9 mouse cellular contexts compared by ENCODE assay signal in the genomic region with DNA sequence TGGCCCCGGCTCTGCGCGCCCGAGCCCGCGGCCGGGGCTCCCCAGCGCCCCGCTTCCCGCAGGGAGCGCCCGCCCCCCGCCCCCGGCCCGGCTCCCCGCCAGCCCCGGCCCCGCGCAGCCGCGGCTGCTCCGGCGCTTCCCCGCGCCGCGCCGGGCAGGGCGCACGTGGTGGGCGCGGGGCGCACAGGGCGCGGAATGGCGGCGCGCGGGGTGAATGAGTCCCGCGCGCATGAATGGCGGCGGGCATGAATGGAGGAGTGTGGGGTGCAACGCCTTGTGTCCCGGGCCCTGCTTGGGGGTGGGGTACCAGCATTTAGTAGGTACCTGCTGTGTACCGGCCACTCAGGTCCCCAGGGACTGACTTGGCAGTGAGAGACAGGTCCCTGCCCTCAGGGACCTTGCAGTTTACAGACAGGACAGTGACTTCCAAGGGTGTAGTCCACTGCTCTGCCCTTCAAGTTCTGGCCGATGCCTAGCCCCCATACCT. TPM values are rescaled to one million over a fixed set of nuclear protein-coding genes. Genes with fewer than 3 reads are reported as not detected.
DNase-seq lines count a peak whose midpoint lies in the region; ATAC-seq lines count a peak whose summit lies in the region.
"Had no signal": no experiment of that assay in that cellular context is flagged by ENCODE, and none has a peak within 500 bp of the region (broad histone marks: within the 10 kb centered on the region; RNA-seq: fewer than 3 reads in every experiment).

Gene Begain, minus strand, starts transcription at position 51 of the 487 bp plus-strand sequence.

- 2% methylated on average over 16 of the region's 48 CpGs for WGBS in hindbrain, embryonic 16.5 days

- peak; percentile 37 for DNase-seq in right cerebral cortex, postnatal 4 days
- no peak for DNase-seq in right cerebral cortex, postnatal 25 days
- no peak for DNase-seq in gastrocnemius, adult 8-10 months (ENCODE audit: low spot score in 2 of 2)
- DNase-seq in gastrocnemius, postnatal 10 days, result no peak

- peaks cover 18% of the 10 kb centered on the region for H3K27me3 ChIP-seq in erythroblast, embryonic 14.5 days (ENCODE audit: control insufficient read depth)
- H3K27me3 ChIP-seq in hindbrain, embryonic 16.5 days (replicated peaks; ENCODE audit: control insufficient read depth, insufficient read depth, low read length), result no peaks in the 10 kb centered on the region; the same call in 1 of the 2 replicates

- peak within 1 kb of the TSS; percentile 95 for H3K4me2 ChIP-seq in hindbrain, embryonic 16.5 days (ENCODE audit: low read length)

- no peak for ATAC-seq in erythroblast, adult 5-6 weeks (replicated peaks; ENCODE audit: low FRiP score, poor library complexity, severe bottlenecking)
- peak; percentile 76; the same call in 1 of the 2 replicates for ATAC-seq in hindbrain, embryonic 16.5 days
- ATAC-seq in megakaryocyte progenitor cell, adult 5-6 weeks (replicated peaks; ENCODE audit: poor library complexity), result 0 out of 2 replicates have a peak, but pooled peaks have one; percentile 7

- H3K4me1 ChIP-seq in erythroblast, embryonic 14.5 days (ENCODE audit: control insufficient read depth), result 0 out of 2 replicates have a peak, but pooled peaks cover 2% of the 10 kb centered on the region
- H3K4me1 ChIP-seq in hindbrain, embryonic 16.5 days (ENCODE audit: control insufficient read depth, insufficient read depth, low read depth, low read length), result peaks cover 14% of the 10 kb centered on the region

- peak within 1 kb of the TSS; percentile 29 for H3K4me3 ChIP-seq in erythroblast, embryonic 14.5 days (replicated peaks)
- peak within 1 kb of the TSS; percentile 65 for H3K4me3 ChIP-seq in hindbrain, embryonic 16.5 days (ENCODE audit: low read length)

- peak within 1 kb of the TSS; percentile 87 for H3K9ac ChIP-seq in hindbrain, embryonic 16.5 days (ENCODE audit: low read depth, low read length)

- H3K9me3 ChIP-seq in erythroblast, embryonic 14.5 days (ENCODE audit: control insufficient read depth, low read length), result no peaks in the 10 kb centered on the region
- no peaks in the 10 kb centered on the region for H3K9me3 ChIP-seq in hindbrain, embryonic 16.5 days (ENCODE audit: control insufficient read depth, low read length)

- H3K27ac ChIP-seq in hindbrain, embryonic 16.5 days (ENCODE audit: low read depth, low read length), result peak within 1 kb of the TSS; percentile 69

- H3K36me3 ChIP-seq in erythroblast, embryonic 14.5 days (ENCODE audit: control insufficient read depth), result no peaks in the 10 kb centered on the region
- H3K36me3 ChIP-seq in hindbrain, embryonic 16.5 days (ENCODE audit: control insufficient read depth, insufficient read depth, low read length), result no peaks in the 10 kb centered on the region

RNA-seq across cellular contexts. Expression of gene Begain, which starts in this region (rescaled TPM):
- 0.03 TPM in 1 of 2 replicates, not detected in the other for polyA plus RNA-seq in erythroblast, embryonic 14.5 days (2012)
- not detected in 2 replicates for total RNA-seq in erythroblast, adult 5-6 weeks (2015; ENCODE audit: low replicate concordance)
- not detected in 2 replicates for total RNA-seq in erythroblast, adult 5-6 weeks (2017; ENCODE audit: low replicate concordance)
- polyA plus RNA-seq in hindbrain, embryonic 16.5 days (2015; fragmentation: Nextera tagmentation; extraction: Ambion mirVana), result 22.4 and 27.0 TPM in 2 replicates
- 0.12 and 0.39 TPM in 2 replicates for total RNA-seq in megakaryocyte progenitor cell, adult 5-6 weeks (2015)
- 0.03 and 0.29 TPM in 2 replicates for total RNA-seq in megakaryocyte progenitor cell, adult 5-6 weeks (2017)
- under 1 TPM in 2 of 4 experiments, not detected in 2; 0.13 to 0.31 TPM for total RNA-seq in gastrocnemius, adult 8-10 months (2022)
- 1 to 10 TPM; 2.7 to 3.5 TPM for total RNA-seq in gastrocnemius, postnatal 10 days (2021)
- total RNA-seq: liver, adult 2 months had no signal
- polyA plus RNA-seq: liver, adult 2 months had no signal

Comparison
In these comparisons a context has a peak if more than half of its experiments do, and no peak if none do; other contexts are left out.
1. RNA of gene Begain (polyA plus RNA-seq): 22.4 to 27.0 TPM in hindbrain, embryonic 16.5 days; 0.03 TPM in erythroblast, embryonic 14.5 days; every median in the first group is over 10 times any median in the second.
2. Peak in ATAC-seq in megakaryocyte progenitor cell, adult 5-6 weeks; RNA of the gene not detected or under 1 TPM.